Mouse (Mus musculus): ENCODE data around the gene Me1.

Gene Me1

GRCm38 (mm10) chr9:86549637-86550162 is 146.1 kb downstream of the Me1 start:
- DNase-seq (ENCODE audit: low read depth, low spot score) = no peak

- no peak for DNase-seq (ENCODE audit: low read depth, low spot score)
Measured at GRCm38 (mm10) chr9:86544559-86544958, 151.2 kb downstream of the Me1 start.

- DNase-seq (ENCODE audit: low read depth, low spot score) = no peak
Measured at GRCm38 (mm10) chr9:86543451-86543850, 152.3 kb downstream of the Me1 start.

- no peak for DNase-seq (ENCODE audit: low read depth, low spot score)
Measured at GRCm38 (mm10) chr9:86534071-86534470, 161.7 kb downstream of the Me1 start.
